Mouse (Mus musculus) liver, postnatal 0 days (tissue): Measurements from ENCODE around the gene Traf1. TPM values are rescaled to one million over a fixed set of nuclear protein-coding genes. Genes with fewer than 3 reads are reported as not detected.

Source experiments
- ATAC-seq: fragments of 200-750 bp; cut with Nextera tagmentation; 2 replicates; pipeline ENCODE4 v1.8.0; 2017; ENCODE audit warnings: mild to moderate bottlenecking, moderate library complexity
- DNase-seq: peaks from one replicate; pipeline ENCODE4 v3.0.0-alpha.2; 2016
- H3K27ac ChIP-seq: fragments of 300-500 bp; sonication (generic); 2 replicates; pipeline ENCODE4 v1.5.1; 2014; ENCODE audit warnings: antibody characterized with exemption, moderate library complexity, mild to moderate bottlenecking, low read depth
- H3K27me3 ChIP-seq: fragments of 300-500 bp; sonication (generic); 2 replicates; pipeline ENCODE4 v1.6.1; 2014; ENCODE audit warnings: low read length, control low read depth, mixed read lengths; ENCODE audit not compliant: insufficient read depth
- H3K36me3 ChIP-seq: fragments of 300-500 bp; sonication (generic); replicated peaks from 2 replicates; pipeline ENCODE4 v1.6.1; 2014; ENCODE audit warnings: mild to moderate bottlenecking, control low read depth, low read length, moderate library complexity, mixed read lengths; ENCODE audit not compliant: insufficient read depth
- H3K4me1 ChIP-seq: fragments of 300-500 bp; sonication (generic); 2 replicates; pipeline ENCODE4 v1.6.1; 2014; ENCODE audit warnings: antibody characterized with exemption, mild to moderate bottlenecking, control low read depth; ENCODE audit not compliant: insufficient read depth
- H3K4me2 ChIP-seq: fragments of 300-500 bp; sonication (generic); 2 replicates; pipeline ENCODE4 v1.6.1; 2014; ENCODE audit warnings: low read depth, mild to moderate bottlenecking, low read length, moderate library complexity, mixed read lengths
- H3K4me3 ChIP-seq: fragments of 300-500 bp; sonication (generic); 2 replicates; pipeline ENCODE4 v1.5.1; 2014; ENCODE audit warnings: low read depth, low read length
- H3K9ac ChIP-seq: fragments of 300-500 bp; sonication (generic); replicated peaks from 2 replicates; pipeline ENCODE4 v1.6.1; 2014; ENCODE audit warnings: mild to moderate bottlenecking, moderate library complexity
- H3K9me3 ChIP-seq: fragments of 300-500 bp; sonication (generic); 2 replicates; pipeline ENCODE4 v1.6.1; 2016; ENCODE audit warnings: mild to moderate bottlenecking, control low read depth, low read length, mixed read lengths
- CTCF ChIP-seq: sonication (generic); IDR thresholded peaks from 2 replicates; pipeline ENCODE4 v1.5.1; 2016; ENCODE audit warnings: antibody characterized with exemption, low read depth
- EP300 ChIP-seq: IDR thresholded peaks from 2 replicates; pipeline ENCODE4 v1.6.1; 2016; ENCODE audit warnings: antibody characterized with exemption, low read depth, mild to moderate bottlenecking
- WGBS: fragments of 180-500 bp; shearing (Covaris S2); extraction: QIAGEN DNeasy Blood & Tissue Kit; methylation state at CpG from one replicate; pipeline ENCODE4 v1.1.7; 2014; ENCODE audit not compliant: insufficient replicate concordance; 5-methylcytosine and 5-hydroxymethylcytosine counted together
- polyA plus RNA-seq: library from polyadenylated mRNA; unstranded; fragments of >200 nt; fragmentation: Nextera tagmentation; extraction: Ambion mirVana; gene quantifications from 2 replicates; pipeline ENCODE4 v1.2.1, GENCODE M21; 2015

Gene Traf1
- polyA plus RNA-seq, 1 experiment from 2014 or later = 0.34 TPM

DNA sequence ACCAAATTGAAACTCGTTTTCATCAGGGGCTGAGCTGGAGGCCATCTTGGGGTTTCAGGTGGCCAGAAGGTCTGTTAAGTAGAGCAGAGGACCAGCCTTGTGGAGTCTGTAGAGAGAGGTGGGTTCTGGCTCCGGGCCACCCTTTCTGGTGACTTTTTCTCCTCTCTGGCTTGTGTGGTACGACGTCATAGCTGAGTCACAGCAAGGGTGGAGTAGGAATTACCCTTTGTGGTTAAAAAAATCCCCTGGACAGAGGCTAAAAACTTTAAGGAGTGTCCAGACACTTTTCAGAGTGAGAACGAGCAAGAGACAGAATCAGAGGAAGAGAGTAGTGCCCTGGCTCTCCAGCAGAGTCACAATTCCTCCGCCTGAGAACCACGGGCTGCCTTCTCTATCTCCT is 3.5 kb downstream of the Traf1 start:
- Histone ChIP-seq H3K27ac (no peak overlapping the region), H3K9ac (no peak overlapping the region), H3K4me2 (no peak overlapping the region), H3K4me1 (no peaks in the 10 kb centered on the region), H3K9me3 (no peaks in the 10 kb centered on the region), H3K36me3 (no peaks in the 10 kb centered on the region), H3K27me3 (no peaks in the 10 kb centered on the region), H3K4me3 (no peak overlapping the region)
- DNase-seq (no peak), ATAC-seq (no peak)
- no peak for TF ChIP-seq EP300
- no peak for TF ChIP-seq CTCF
- 56% methylated on average over 7 of the region's 7 CpGs for WGBS

DNA sequence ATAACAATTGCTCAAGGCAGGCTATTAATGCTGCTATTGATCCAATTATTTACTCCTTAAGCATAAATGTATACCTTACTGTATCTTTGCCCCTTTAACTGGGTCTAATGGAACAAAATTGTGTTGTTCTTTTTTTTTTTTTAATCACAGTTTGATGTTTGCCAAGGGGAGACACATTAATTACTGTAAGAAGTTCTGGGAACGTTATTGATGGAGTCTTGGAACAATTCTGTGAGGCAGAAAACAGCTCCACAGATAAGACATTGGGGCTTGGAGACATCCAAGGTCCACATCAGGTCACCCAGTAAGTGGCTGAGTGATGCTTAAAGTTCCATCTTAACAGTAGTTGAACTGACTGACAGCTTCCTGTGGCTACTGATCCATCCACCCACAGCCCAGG is 4.2 kb downstream of the Traf1 start:
- no peak overlapping the region for H3K4me2 ChIP-seq
- no peaks in the 10 kb centered on the region for H3K36me3 ChIP-seq
- DNase-seq (no peak), ATAC-seq (no peak)
- H3K27me3 ChIP-seq = no peaks in the 10 kb centered on the region
- H3K27ac ChIP-seq = no peak overlapping the region
- TF ChIP-seq CTCF (no peak), EP300 (no peak)
- H3K9ac ChIP-seq = no peak overlapping the region
- 66% methylated on average over 1 of the region's 1 CpGs for WGBS
- H3K9me3 ChIP-seq = no peaks in the 10 kb centered on the region
- no peaks in the 10 kb centered on the region for H3K4me1 ChIP-seq
- no peak overlapping the region for H3K4me3 ChIP-seq

- WGBS = 46% methylated on average over 5 of the region's 5 CpGs
- H3K9ac ChIP-seq = no peak overlapping the region
- no peak overlapping the region for H3K27ac ChIP-seq
- TF ChIP-seq CTCF (no peak), EP300 (no peak)
- no peaks in the 10 kb centered on the region for H3K36me3 ChIP-seq
- no peaks in the 10 kb centered on the region for H3K9me3 ChIP-seq
- H3K27me3 ChIP-seq = no peaks in the 10 kb centered on the region
- no peak overlapping the region for H3K4me3 ChIP-seq
- no peak for ATAC-seq
- DNase-seq = no peak
- no peak overlapping the region for H3K4me2 ChIP-seq
- H3K4me1 ChIP-seq = no peaks in the 10 kb centered on the region
These were observed 4.6 kb downstream of the Traf1 start for GRCm38 (mm10) chr2:34956941-34957340.

GRCm38 (mm10) chr2:34954344-34954743 is 7.2 kb downstream of the Traf1 start:
- Histone ChIP-seq H3K4me1 (no peaks in the 10 kb centered on the region), H3K36me3 (no peaks in the 10 kb centered on the region), H3K27me3 (no peaks in the 10 kb centered on the region), H3K9me3 (no peaks in the 10 kb centered on the region), H3K27ac (no peak overlapping the region), H3K9ac (no peak overlapping the region), H3K4me3 (no peak overlapping the region), H3K4me2 (no peak overlapping the region)
- no peak for ATAC-seq
- no peak for TF ChIP-seq EP300
- no peak for TF ChIP-seq CTCF
- DNase-seq = no peak

GRCm38 (mm10) chr2:34953547-34954116 is 7.9 kb downstream of the Traf1 start:
- Histone ChIP-seq H3K27ac (no peak overlapping the region), H3K4me2 (no peak overlapping the region), H3K9me3 (no peaks in the 10 kb centered on the region), H3K4me1 (no peaks in the 10 kb centered on the region), H3K27me3 (no peaks in the 10 kb centered on the region), H3K4me3 (no peak overlapping the region), H3K36me3 (no peaks in the 10 kb centered on the region), H3K9ac (no peak overlapping the region)
- WGBS = 68% methylated on average over 2 of the region's 2 CpGs
- no peak for DNase-seq
- no peak for ATAC-seq
- TF ChIP-seq CTCF (no peak), EP300 (no peak)

- TF ChIP-seq EP300 = no peak
- TF ChIP-seq CTCF = no peak
- 41% methylated on average over 4 of the region's 4 CpGs for WGBS
- no peak for ATAC-seq
These were observed 8.6 kb downstream of the Traf1 start for GRCm38 (mm10) chr2:34953018-34953417.

DNA sequence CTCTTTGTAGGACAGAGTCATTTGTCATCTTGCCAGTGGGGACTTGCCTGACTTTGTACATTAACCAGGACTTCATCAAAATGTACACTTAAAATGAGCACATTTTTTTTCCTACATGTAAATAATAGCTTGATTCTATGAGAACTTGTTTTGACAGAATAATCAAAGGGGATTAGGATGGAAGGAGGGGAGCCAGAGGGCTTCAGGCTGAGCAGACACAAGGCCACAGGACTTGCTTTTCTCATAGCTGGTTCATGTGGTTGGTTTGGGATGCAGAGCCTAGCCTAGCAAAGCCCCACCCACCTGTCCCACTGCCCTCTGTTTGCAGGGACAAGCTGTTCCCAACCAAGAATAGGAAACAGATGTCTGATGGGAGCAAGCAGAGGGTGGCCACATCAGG is 10.1 kb downstream of the Traf1 start:
- H3K9me3 ChIP-seq = no peaks in the 10 kb centered on the region
- no peak overlapping the region for H3K9ac ChIP-seq
- no peak overlapping the region for H3K4me3 ChIP-seq
- TF ChIP-seq CTCF (no peak), EP300 (no peak)
- DNase-seq (no peak), ATAC-seq (no peak)
- H3K36me3 ChIP-seq = no peaks in the 10 kb centered on the region
- H3K4me1 ChIP-seq = no peaks in the 10 kb centered on the region
- no peak overlapping the region for H3K27ac ChIP-seq
- no peaks in the 10 kb centered on the region for H3K27me3 ChIP-seq
- no peak overlapping the region for H3K4me2 ChIP-seq

More at GRCm38 (mm10) chr2:34953018-34953417, 8.6 kb downstream of the Traf1 start:
- Histone ChIP-seq H3K36me3 (no peaks in the 10 kb centered on the region), H3K4me1 (no peaks in the 10 kb centered on the region), H3K27me3 (no peaks in the 10 kb centered on the region), H3K27ac (no peak overlapping the region), H3K4me3 (no peak overlapping the region), H3K4me2 (no peak overlapping the region), H3K9me3 (no peaks in the 10 kb centered on the region), H3K9ac (no peak overlapping the region)
- DNase-seq = no peak
